Mouse (Mus musculus): ENCODE measurements at regions not wholly inside any gene's neighbourhood (a gene's known extent, or its start where the extent isn't known, plus 50 kb on each side); places are given as distances from the start of the nearest gene placed in this dataset.

DNA sequence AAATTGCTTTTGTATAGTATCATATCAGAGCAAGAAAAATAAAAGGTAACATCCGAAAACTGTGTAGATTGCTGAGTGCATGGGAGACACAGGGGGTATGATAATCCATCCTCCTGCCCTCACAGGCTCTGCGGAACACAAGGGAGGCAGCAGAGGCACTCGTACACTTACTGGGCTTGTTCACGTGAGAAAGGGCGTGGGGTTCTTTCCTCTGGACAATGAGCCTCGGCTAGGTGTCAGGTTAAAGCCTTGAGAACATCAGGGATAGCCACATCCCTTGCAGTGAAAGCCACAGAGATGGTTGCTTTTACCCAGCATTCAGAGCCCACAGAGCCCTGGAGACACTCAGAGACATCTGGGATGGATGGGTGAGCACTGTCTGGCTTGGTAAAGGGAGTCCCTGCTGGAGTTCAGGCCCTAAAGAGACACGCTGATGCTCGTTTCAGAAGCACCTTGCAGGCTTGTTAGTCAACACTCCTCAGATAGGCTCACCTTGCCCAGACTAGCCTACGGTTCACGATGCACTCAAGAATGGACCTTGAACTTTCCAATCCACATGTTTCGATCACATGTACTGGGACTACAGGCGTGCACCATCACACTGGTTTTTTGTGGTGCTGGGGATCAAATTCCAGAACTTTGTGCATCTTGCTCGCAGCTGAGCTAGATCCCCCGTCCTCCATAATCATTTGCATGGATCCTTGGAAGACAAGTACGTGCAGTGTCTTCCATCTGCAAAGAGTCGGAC, 83.5 kb upstream of the Spin1 start:
- DNase-seq (ENCODE audit: low spot score), result no peak

- no peak for DNase-seq (ENCODE audit: low spot score)
These were observed 82.9 kb upstream of the Spin1 start for GRCm38 (mm10) chr13:51017727-51018321.

DNA sequence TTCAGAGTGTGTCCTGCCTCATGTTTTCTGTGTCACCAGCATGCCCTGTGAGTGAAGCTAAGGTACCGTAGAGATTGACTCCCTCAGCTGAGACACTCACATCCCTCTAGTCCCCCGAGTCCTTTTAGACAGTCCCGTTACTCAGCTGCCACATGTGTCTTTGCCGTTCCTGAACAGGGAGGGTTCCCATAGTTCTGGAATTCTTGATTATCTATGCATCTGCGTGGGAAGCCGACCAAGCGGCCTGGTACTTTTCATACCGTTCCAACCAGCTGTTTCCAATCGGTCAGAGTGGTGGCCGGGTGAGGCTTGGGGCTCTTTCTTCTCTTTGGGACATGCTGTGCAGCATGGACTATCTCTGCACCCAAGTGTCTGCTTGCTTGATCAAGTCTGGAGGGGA, 82.3 kb upstream of the Spin1 start:
- DNase-seq (ENCODE audit: low spot score), result no peak

DNA sequence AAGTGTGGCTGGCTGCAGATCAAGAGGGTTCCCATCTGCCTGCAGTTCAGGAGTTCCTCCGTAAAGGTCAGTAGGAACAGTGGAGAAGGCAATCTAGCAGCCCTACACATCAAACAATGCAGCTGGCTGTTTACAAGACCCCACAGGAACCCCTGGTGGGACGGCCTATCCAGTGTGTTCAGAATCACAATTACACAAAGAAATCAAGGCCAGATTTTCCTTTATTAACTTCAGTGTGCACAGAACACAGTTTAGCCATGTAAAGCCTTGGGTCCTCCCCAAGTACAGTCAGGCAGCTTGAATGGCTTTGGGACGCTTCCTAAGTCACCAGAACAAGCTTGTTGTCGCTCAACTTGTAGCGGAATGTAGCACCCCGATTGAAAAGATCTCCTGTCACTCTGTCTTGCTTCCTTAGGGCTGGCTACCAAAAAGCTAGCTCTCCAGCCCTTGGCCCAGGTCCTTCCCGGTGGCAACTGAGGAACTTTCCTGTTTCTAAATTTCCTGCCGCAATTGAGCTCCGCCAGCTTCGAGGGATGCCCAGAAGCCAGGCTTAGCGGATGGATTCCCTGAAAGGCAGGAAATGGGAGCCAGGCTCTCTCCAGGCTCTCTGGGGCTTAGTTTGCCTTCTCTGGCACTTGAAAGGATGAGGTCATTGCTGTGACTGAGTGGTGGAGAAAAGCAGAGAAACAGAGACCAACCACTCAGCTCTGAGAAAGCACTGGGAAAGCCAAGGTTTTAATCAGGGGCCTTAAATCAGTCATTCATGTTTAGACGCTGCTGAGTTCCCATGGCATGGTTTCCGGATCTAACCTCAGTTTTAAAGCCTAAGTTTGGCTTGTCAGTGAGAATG, 78.1 kb upstream of the Spin1 start:
- DNase-seq (ENCODE audit: low spot score), result no peak

DNA sequence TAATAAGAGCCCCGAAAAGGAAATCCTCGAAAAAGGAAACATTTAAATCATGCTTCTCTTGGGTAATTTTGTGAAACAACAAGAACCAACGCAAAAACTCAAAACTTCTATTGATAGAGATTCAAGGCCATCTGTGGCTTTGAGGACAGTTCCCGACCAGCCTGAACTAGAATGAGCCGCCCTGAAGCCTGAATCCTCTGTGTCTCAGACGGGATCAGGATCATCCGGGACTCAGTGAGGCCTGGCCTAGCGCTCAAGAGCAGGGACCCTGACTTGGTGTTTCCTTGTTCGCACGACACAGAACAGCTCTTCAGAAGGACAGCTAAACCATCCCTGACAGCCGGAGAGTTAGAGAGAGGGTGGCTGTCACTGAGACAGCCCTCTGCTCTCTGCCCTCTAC, 77.4 kb upstream of the Spin1 start:
- DNase-seq (ENCODE audit: low spot score), result no peak

DNA sequence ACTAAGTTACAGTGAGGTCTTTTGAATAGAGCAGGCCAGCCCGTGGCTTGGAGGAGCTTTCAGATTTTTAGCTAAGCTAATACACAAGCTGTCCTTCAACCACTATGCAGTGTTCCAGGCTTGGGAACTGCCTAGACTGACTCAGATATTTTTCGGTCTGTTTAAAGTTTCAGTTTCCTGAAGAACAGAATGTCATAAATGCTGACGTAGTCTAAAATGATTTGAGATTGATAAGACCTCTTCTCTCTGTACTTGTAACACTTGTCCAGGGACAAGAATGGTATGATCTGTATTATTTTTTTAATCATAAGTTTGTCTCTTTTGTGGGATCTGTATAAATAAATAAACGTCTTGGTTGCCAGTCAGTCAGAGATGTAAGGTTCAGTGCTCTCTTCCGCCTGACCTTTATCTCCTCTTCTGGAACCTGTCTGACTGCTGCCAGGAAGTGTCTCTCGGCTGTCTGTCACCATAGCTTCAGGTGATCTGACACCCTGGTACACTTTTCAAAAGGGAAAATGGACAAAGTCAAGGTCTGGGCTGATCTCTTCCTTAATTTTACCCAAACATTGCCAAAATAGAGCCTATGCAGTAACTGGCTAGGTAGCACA, 74.3 kb upstream of the Spin1 start:
- no peak for DNase-seq (ENCODE audit: low spot score)

DNA sequence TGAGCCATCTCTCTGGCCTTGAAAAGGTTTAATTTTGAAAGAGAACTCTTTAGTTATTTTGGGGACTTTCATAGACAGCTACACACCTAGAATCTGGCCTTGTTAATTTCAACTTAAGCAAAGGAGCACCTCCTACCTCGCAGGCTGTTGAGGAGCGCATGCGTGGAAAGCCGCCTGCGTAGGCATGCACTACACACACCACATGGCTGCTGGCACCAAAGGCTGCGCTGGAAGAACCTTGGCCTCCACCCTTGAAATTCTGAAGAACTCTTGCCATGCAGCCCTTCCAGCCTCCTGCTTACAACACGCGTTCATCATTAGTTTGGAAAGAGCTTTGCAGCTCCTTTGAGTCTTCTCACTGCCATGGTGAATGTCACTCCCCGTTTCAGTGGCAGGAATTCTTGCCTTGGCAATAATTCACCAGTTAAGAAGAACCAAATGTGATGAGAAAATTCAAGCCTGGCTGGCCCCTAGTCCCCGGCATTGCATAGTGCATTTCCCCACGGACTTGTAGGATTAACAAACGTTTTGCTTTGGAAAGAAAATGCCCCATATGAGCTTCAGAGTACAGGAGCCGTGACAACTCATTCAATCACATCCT, 62.7 kb upstream of the Spin1 start:
- no peak for DNase-seq (ENCODE audit: low spot score)

DNA sequence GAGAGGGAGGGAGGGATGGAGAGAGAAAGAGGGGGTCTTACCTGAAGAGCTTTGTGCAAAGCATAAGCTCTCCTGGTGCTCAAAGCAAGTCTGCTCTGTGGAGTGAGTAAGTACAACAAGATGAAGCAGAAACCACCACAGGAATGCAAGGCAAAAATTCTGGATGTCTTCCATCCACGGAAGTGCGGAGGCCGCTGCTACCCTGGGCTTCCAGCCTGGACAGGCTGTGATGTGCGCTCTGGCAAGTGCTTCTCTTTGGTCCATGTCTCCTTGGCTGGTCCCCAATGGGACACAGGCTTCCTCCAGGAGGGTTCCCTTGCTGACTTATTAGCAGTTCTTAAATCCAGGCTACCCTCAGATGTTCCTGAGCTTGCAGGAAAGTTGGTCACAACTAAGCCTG, 61.7 kb upstream of the Spin1 start:
- no peak for DNase-seq (ENCODE audit: low spot score)

DNA sequence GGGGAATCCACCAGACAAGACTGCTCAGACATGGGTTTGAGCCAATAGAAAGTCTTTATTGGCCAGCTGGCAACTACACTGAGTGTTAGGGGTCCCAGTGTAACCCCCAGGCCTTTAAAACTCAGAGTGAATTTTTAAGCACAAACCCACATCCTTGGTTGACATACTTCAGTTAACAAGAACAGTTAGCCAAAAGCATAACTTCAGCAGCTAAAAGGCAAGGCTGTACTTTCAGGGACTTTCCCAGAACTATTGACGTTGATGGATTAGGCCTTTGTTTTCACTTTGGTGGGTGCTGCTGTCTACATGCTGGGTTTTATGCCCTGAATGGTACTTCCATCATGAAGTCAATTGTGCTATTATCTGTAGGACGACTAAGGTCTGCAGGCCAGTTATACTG, 59.6 kb upstream of the Spin1 start:
- no peak for DNase-seq (ENCODE audit: low spot score)

- DNase-seq (ENCODE audit: low spot score), result no peak
These were observed 57.7 kb upstream of the Spin1 start for GRCm38 (mm10) chr13:51042881-51043402.
